Mouse (Mus musculus) heart, postnatal 4 days (tissue): ENCODE data around the gene B3gnt2. TPM values are rescaled to one million over a fixed set of nuclear protein-coding genes. Genes with fewer than 3 reads are reported as not detected.

Source experiments
- DNase-seq: peaks from one replicate; pipeline ENCODE4 v3.0.0; 2021
- total RNA-seq, 2 experiments: library from RNA; stranded (reverse); gene quantifications; 2 replicates each; pipeline ENCODE4 v1.2.3; 2021

B3gnt2 gene
- total RNA-seq, 2 experiments from 2014 or later: 7.4 to 8.1 TPM

DNA sequence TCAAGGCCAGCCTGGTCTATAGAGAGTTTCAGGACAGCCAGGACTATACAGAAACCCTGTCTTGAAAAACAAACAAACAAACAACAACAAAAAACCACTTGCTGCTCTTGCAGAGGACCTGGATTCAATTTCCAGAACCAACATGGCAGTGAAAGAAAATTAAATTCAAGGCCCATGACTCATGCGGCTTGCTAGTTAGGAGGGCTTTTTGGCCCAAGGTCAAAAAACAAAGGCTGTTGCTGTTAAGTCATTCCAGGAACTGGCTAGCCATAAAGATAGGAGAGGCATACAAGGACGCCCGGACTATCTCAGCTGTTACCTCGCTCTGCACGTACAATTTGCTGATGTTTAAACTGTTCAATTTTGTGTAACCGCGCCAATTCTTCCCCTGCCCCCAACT lies 142.7 kb downstream of the B3gnt2 start:
- no peak for DNase-seq

DNA sequence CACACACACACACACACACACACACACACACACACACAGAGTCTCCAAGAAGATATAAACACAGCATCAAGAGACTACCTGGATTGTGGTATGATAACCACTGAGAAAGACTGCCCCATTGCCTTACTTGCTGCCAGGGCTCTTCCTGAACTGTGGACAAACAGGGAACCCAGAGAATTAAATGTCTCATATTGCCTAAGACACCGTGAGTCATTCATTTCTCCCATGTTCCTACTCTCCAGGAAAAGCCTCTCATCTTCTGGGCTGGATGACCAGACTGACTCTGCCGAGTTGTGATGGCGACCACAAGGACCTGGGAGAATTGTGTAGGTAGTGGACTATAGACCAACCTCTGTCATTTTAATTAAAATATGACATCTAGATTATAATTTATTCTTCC lies 149.4 kb downstream of the B3gnt2 start:
- no peak for DNase-seq

DNA sequence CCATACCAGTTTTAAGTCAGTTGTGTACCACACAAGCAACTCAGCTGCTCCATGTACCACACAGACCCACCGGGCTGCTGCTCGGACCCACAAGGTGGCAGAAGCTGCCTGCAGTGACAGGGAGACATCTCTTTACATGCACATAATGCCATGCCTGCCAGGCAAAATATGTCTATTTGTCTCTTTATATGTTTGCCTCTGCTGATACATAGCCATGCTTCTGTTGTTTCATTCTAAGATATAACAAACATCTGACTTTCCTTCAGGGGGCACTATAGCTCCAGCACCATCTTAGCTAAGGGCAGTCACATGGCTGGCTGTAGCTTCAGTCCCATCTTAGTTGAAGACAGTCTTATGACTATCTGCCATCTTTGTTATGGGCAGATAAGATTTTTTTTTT lies 150.2 kb downstream of the B3gnt2 start:
- DNase-seq: no peak

Other genes starting within 250 kb of the B3gnt2 start
- gene Zrsr1, start 111.0 kb upstream of the B3gnt2 start, total RNA-seq: 1 to 10 TPM; 8.2 to 8.7 TPM
- 1 to 10 TPM; 7.6 to 8.1 TPM for gene Gm28048, start 121.1 kb upstream of the B3gnt2 start, total RNA-seq
- gene Commd1, start 121.4 kb upstream of the B3gnt2 start, total RNA-seq: 100 to 1,000 TPM; 161 to 186 TPM
- 100 to 1,000 TPM; 150 to 156 TPM for gene Cct4, start 129.6 kb upstream of the B3gnt2 start, total RNA-seq
- gene Fam161a, start 146.6 kb upstream of the B3gnt2 start, total RNA-seq: 1 to 10 TPM; 1.7 to 2.0 TPM